Mouse (Mus musculus) kidney, postnatal 0 days (tissue): ENCODE measurements at regions not wholly inside any gene's neighbourhood (a gene's known extent, or its start where the extent isn't known, plus 50 kb on each side); places are given as distances from the start of the nearest gene placed in this dataset.

Source experiments
- ATAC-seq: fragments of 200-750 bp; cut with Nextera tagmentation; replicated peaks from 2 replicates; pipeline ENCODE4 v1.8.0; 2017; ENCODE audit warnings: low read depth, moderate number of reproducible peaks, moderate TSS enrichment, moderate library complexity; ENCODE audit not compliant: low FRiP score
- DNase-seq: peaks from one replicate; pipeline ENCODE4 v3.0.0-alpha.2; 2016; ENCODE audit warnings: low spot score
- H3K27ac ChIP-seq: fragments of 300-500 bp; sonication (generic); 2 replicates; pipeline ENCODE4 v1.5.1; 2014; ENCODE audit warnings: mild to moderate bottlenecking
- H3K27me3 ChIP-seq: fragments of 300-500 bp; sonication (generic); 2 replicates; pipeline ENCODE4 v1.6.1; 2014; ENCODE audit warnings: low read length, mixed read lengths; ENCODE audit not compliant: insufficient read depth
- H3K36me3 ChIP-seq: fragments of 300-500 bp; sonication (generic); 2 replicates; pipeline ENCODE4 v1.6.1; 2014; ENCODE audit warnings: low read length, mixed read lengths; ENCODE audit not compliant: insufficient read depth
- H3K4me1 ChIP-seq: fragments of 300-500 bp; sonication (generic); replicated peaks from 2 replicates; pipeline ENCODE4 v1.6.1; 2014; ENCODE audit warnings: antibody characterized with exemption, low read length, mixed read lengths; ENCODE audit not compliant: insufficient read depth
- H3K4me2 ChIP-seq: fragments of 300-500 bp; sonication (generic); 2 replicates; pipeline ENCODE4 v1.6.1; 2014; ENCODE audit warnings: mild to moderate bottlenecking, low read length, moderate library complexity, mixed read lengths
- H3K4me3 ChIP-seq: fragments of 300-500 bp; sonication (generic); replicated peaks from 2 replicates; pipeline ENCODE4 v1.5.1; 2014; ENCODE audit warnings: low read depth, low read length
- H3K9ac ChIP-seq: fragments of 300-500 bp; sonication (generic); 2 replicates; pipeline ENCODE4 v1.6.1; 2014; ENCODE audit warnings: low read depth, low read length
- H3K9me3 ChIP-seq: fragments of 300-500 bp; sonication (generic); replicated peaks from 2 replicates; pipeline ENCODE4 v1.6.1; 2016; ENCODE audit warnings: low read length, inconsistent platforms, mixed read lengths
- CTCF ChIP-seq: IDR thresholded peaks from 2 replicates; pipeline ENCODE4 v1.5.1; 2016; ENCODE audit warnings: antibody characterized with exemption, low read depth, mild to moderate bottlenecking, moderate library complexity
- WGBS: fragments of 180-500 bp; shearing (Covaris S2); extraction: QIAGEN DNeasy Blood & Tissue Kit; methylation state at CpG from one replicate; pipeline ENCODE4 v1.1.7; 2014; 5-methylcytosine and 5-hydroxymethylcytosine counted together

GRCm38 (mm10) chr9:12876496-12876895 lies 369.1 kb downstream of the Jrkl start:
- H3K36me3 ChIP-seq, result no peaks in the 10 kb centered on the region
- H3K27ac ChIP-seq, result no peak overlapping the region
- H3K4me2 ChIP-seq, result no peak overlapping the region
- H3K4me1 ChIP-seq, result no peaks in the 10 kb centered on the region
- H3K9ac ChIP-seq, result no peak overlapping the region
- peak; percentile 67 for TF ChIP-seq CTCF
- ATAC-seq (no peak), DNase-seq (peak; percentile 49)
- H3K27me3 ChIP-seq, result no peaks in the 10 kb centered on the region
- H3K4me3 ChIP-seq, result no peak overlapping the region
- H3K9me3 ChIP-seq, result no peaks in the 10 kb centered on the region
- 51% methylated on average over 1 of the region's 1 CpGs for WGBS

DNA sequence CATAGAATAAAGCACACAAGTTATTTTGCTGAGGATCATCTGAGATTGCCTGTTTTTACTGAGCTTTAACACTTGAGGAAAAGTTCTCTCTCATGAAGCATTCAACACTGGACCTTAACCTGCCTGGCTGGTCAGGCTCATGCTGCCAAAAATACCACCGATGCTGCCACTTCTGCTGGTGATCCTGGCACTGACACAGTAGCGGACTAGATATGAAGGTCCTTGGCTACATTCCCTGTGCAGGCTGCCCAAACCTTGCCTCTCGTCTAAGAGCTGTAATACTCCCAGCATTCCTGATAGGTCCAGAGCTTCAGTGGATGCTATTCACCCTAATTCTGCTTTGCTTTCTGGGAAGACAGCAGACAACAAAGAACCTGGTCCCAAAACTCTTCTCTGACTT lies 374.7 kb downstream of the Jrkl start:
- Histone ChIP-seq H3K4me3 (no peak overlapping the region), H3K9me3 (no peaks in the 10 kb centered on the region), H3K36me3 (no peaks in the 10 kb centered on the region), H3K9ac (no peak overlapping the region), H3K4me1 (no peaks in the 10 kb centered on the region), H3K4me2 (no peak overlapping the region), H3K27me3 (no peaks in the 10 kb centered on the region), H3K27ac (no peak overlapping the region)
- no peak for DNase-seq
- WGBS, result 82% methylated on average over 3 of the region's 3 CpGs
- TF ChIP-seq CTCF, result no peak
- ATAC-seq, result no peak
